Mouse (Mus musculus) c-Kit-positive CD71-positive TER-119-negative erythroid progenitor cells, embryonic 14.5 days (primary cell): ENCODE data around the gene Mthfd1.
A peak's percentile ranks its signal among the peaks of the same experiment; 100 is the strongest.

Source experiments
- DNase-seq: peaks from one replicate; pipeline ENCODE4 v3.0.0-alpha.2; 2013; ENCODE audit warnings: low read depth

Mthfd1 gene

DNA sequence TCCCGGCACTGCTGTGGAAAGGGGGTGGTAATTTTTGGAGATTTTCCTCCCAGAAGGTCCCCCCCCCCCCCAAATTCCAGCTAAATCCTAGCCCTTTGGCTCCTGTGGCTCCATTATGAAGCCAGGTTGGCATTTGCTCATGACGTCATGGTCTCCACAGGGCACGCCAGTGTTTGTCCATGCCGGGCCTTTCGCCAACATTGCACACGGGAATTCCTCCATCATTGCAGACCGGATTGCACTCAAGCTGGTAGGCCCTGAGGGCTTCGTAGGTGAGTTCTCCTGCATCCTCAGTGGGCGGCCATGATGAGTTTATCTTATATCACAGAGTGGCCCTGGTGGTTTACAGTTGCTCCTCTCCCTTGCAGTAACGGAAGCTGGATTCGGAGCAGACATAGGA, 48.4 kb downstream of the Mthfd1 start:
- no peak for DNase-seq

DNA sequence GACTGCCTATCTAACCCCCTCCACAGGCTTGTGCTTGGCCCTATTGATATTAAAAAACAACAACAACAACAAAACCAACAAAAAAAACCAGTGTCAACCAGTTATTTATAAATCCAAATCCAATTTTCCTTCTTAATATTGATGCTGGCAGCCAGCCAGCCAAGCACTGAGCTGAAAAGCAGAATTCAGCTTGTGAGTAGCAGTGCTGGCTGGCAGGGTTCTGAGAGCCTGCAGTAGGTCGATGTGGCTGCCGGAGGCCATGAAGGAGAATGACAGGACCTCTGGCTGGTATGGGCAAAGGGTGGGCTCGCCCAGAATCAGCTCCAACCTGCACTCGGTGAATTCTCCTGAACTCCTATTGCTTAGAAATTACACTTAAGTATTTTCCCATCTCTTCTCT, 49.1 kb downstream of the Mthfd1 start:
- no peak for DNase-seq

DNA sequence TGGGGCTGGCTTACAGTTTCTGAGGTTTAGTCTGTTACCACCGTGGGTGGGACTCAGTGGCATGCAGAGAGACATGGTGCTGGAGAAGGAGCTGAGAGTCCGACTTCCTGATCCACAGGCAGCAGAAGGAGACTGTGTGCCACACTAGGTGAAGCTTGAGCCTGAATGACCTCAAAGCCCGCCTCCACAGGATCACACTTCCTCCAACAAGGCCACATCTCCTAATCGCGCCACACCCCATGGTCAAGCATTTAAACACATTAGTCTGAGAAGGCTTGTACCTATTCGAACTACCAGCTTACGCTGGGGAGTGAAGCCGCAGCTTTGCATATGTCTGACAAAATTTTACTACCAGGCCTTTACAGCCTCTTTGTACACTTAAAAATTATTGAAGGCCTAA, 50.0 kb downstream of the Mthfd1 start:
- DNase-seq, result no peak

DNA sequence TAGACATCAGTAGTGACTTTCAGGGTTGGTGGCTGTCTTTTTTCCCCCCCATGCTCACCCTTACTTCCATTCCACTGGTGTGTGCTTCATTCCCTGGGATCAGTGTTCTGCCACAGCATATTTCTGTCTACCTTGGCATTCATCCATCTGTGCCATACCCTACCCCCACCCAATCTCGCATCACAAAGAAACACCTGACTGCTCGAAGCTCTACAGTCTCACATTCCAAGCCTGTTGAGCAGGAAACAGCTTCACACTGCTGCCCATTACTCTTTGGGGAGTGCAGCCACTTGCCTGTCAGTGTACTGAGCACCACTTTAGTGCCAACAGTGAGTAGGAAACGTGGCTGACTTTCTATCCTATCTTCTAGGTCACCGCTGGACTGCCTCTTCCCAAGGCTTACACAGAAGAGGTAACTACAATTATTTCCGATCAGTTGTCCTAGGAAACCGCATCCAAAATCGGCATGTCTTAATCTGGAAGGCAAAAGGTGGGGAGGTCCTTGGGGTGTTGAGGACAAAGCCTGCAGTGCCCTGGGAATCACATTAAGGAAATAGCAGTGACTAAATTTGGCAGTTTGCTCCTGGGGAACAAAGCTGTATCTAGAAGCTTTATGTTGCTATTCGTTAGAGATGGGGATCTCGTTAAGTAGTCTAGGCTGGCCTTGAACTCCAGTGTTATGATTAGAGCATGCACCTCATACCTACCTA, 51.9 kb downstream of the Mthfd1 start:
- DNase-seq, result no peak

DNA sequence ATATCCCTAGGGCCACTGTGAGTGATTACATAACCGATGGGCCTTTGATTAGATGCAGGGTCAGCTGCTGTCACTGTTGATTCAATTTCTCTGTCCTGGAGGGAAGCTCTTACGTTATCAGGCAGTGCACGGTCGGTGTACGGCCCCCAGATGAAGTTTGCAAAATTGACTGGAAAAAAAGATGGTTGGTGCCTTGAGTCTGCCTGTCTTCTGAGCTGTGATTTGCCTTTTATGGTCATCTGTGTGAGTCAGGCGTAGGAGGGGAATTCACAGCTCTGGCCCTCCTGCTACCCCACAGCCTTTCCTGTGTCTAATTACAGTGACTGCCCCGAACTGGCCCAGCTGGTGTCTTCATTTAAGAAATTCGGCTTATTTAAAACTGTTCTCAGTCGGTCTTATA, 52.9 kb downstream of the Mthfd1 start:
- no peak for DNase-seq

DNA sequence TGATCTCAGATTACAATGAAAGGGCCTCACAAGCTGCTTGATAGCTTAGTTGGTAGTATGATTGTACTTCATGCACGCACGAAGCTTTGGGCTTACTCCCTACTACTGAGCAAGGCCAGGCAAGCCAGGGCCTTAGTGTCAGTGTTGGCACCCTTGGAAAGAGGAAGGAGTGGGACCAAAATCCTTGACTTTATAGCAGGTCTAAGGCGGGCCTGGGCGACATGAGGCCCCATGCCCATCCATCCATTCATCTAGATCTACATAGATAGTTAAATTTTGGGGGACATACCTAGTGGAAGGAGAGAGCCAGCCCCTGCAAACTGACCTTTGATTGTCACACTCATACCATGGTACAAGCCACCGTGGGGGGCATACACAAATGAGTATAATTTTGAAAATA, 53.3 kb downstream of the Mthfd1 start:
- no peak for DNase-seq

DNA sequence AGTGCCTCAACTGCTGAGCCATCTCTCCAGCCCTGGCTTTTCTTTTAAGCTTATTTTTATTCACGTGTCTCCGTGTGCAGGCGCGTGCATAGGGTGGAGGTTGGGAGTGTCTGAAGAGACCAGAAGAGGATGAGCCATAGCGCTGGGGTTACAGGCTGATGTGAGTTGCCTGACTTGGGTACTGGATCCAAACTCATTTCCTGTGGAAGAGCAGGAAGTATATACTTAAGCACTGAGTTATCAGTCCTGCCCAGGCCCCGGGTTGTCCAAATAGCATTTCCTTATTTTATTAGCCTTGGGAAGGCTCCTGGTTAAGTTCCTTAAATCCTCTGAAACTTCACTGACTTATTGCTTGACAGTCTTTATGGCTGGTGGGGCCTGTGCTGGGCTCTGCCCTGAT, 54.9 kb downstream of the Mthfd1 start:
- DNase-seq, result no peak

DNA sequence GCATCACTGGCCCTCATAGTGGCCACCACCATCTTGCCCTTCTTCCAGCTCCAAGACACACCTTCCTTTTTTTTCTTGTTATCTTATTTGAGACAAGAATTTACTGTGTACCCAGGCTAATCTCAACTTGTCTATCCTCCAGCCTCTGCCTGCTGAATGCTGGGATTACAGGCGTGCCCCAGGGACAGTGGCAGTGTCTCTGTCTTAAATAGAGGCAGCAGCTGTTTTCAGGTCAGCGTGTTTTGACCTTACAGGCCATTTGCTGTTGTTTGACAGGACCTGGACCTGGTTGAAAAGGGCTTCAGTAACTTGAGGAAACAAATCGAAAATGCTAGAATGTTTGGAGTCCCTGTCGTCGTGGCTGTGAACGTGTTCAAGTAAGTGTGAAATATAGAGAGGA, 55.5 kb downstream of the Mthfd1 start:
- DNase-seq, result no peak

DNA sequence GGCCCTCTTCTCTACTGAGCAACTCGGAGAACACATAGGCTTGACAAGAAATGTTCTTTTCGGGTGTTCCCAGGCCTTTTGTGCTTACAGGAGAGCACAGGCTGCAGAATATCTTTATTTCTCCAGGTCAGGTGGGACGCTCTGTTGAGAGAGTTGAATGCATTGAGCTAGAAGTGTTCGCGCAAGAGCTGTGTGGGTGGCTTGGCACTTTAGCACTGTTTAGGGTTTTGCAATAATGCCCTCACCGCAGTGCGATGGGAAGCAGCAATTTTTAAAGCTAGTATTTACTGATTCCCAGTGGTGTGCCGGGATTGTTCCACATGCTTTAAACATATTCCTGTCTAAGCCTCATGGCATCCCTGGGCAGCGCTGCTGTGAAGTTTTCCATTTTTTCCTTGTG, 56.1 kb downstream of the Mthfd1 start:
- no peak for DNase-seq

DNA sequence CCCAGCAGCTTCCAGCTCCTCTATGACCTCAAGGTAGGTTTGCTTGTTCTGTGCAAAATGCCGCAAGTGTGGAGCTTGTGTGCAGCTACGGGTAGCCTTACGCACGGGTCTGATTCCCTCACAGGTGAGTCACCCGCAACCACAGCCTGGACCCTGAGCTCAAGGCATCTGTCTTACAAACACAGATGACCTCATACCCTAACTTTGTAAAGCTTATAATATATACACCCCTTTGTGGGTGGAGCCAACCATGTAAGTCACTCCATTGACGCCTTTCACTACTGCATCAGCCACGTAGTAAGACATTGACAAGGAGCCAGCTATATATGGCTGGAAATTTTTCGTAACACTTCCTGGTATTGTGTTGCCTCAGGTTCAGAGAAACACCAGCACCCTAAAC, 56.9 kb downstream of the Mthfd1 start:
- no peak for DNase-seq

DNA sequence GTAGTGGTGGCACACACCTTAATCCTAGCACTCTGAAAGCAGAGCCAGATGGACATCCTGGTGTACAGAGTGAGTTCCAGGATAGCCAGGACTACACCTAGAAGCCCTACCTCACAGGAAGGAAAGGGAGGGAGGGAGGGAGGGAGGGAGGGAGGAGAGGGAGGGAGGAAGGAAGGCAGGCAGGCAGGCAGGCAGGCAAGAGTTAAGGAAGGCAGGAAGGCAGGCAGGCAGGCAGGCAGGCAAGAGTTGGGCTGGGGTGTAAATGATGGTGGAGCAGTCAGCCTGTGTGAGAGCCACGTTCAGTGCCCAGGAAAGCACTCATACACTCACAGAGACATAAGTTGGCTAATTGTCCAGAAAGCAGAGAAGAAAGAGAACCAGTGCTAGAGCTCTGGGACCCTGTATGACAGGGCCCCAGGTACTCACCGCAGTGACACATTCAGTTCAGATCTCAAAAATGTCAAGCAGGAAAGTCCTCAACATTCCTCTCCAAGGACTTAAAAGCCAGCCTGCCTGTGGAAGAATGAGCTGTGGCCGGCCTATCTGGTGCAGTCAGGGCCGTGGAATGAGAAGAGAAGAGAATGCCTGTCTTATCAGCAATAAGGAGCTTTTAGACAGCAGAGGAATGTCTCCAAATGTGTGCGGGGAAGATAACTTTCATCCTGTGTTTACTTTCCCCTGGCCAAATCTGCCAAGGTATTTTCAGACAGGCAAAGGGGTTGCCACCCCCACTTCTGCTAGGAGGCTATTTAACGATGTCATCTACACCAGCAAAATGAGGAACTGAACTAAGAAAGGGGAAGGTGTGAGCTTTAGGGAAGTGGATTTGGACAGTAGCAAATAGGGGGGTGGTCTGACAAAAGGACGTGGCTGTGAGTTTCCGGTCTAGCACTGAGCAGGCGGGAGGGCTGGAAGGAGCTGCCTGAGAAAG, 63.4 kb downstream of the Mthfd1 start:
- peak; percentile 85 for DNase-seq

DNA sequence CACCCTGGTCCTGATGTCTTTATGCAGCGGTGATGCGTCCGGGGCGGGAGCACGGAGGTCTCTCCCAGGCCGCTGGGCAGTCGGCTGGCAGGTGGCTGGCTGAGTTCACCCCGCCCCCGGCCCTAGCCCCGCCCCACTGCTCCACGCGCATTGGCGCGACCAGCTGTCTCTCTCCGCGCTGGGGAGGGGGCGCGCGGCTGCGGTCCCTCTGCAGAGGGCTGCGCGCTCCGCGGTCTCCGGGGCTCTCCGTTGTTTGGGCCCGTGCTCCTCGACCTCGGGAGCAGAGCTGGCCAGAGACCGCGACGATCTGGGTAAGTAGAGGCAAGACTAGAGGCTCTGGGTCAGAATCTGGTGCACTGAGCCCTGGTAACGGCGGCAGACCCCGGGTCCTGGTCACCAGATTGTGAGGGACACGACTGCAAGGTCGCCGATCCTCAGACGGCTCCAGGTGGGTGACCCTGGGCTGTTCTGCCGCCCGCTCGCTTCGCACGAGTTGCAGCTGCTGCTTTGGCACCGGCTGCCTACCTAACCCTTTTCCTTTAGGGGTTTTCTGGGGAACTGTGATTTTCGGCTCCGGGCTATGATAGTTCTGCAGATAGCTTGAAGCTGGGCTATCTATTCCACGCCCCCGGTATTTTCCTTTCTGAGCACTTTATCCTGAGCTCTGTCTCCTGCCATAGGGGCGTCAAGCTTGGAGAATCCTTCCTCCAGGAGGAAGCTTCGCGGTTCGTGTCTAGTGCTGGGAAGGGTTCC, 69.8 kb downstream of the Mthfd1 start, which contains the start of gene Akap5:
Gene Akap5 (plus strand): TSS at position 213 of the 753 bp plus-strand sequence.
- no peak for DNase-seq

DNA sequence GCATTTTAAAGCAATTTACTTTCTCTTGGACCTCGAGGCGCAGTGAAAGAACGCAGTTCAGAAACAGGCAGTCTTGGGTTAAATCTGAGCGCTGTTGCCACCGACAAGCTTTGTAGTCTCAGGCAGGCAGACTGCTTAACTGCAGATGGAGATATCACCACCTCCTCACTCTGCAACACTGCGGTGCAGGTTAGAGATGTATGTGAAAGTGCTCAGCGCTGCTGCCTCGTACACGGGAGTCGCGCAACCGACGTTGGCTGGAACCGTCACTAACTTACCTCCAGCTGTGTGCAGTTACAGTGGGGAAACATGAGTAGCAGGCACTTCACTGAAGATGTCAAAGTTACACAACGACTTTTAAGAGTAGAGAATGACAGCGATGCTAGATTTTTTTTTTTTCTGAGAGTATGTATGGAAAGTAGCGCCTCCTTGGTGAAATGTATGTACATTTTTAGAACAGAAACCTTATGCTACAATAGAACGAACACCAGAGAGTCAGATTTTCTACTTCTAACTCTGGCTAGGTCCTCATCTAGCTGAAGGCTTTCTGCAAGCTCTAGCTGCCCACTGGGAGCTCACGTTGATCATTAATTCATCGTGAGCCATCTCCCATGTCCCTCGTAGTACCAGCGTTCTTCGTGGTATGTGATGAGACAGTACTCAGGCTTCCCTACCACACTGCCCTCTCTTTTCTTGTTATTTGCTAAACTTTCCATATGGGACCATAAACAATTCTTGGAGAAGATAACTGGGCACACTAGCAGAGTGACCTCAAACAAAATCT, 71.5 kb downstream of the Mthfd1 start:
- no peak for DNase-seq

DNA sequence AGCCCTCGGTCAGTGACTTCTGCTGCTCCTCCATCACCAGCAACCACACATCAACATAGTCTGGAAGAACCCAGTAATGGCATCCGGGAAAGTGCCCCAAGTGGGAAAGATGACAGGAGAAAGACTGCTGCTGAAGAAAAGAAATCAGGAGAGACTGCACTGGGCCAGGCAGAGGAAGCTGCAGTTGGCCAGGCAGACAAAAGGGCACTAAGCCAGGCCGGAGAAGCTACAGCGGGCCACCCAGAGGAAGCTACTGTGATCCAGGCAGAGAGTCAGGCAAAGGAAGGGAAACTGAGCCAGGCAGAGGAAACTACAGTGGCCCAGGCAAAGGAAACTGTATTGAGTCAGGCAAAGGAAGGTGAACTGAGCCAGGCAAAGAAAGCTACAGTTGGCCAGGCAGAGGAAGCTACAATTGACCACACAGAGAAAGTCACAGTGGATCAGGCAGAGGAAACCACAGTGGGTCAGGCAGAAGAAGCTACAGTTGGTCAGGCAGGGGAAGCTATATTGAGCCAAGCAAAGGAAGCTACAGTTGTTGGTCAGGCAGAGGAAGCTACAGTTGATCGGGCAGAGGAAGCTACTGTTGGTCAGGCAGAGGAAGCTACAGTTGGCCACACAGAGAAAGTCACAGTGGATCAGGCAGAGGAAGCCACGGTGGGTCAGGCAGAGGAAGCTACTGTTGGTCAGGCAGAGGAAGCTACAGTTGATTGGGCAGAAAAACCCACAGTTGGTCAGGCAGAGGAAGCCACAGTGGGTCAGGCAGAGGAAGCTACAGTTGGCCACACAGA, 73.7 kb downstream of the Mthfd1 start:
- no peak for DNase-seq

DNA sequence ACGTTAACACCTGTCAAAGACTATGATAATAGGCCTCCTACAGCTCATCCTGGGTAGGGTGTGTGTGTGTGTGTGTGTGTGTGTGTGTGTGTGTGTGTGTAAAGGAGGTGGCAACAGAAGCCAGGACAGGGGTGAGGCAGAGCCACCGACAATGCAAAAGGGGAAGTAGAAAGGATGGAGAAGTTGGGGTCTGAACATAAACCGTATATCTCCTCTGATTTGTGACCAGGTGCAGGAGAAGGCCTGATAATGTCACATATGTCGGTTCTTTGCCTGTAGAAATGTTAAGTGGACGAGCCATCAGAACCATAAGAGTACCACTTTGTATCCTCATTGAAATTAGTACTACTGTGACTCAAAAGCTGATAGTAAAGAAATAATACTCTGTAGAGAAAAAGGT, 78.6 kb downstream of the Mthfd1 start:
- no peak for DNase-seq

DNA sequence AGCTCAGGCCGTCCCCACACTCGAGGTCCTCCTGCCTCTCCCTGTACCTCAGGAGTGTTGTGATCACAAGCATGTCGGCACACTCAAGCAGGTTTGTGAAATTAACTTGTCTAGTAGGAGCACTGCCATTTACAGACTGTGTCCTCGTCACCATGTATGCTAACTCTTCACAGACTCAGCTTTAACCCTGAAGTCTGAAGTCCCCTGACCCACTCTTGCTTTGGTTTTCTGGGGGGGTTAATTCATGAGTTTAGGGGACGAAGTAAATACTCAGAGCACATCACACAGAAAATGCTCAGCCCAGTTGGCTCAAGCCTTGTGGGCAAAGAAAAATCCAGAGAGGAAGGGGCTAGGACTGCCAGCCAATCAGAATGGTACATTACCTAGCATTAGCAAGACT, 80.5 kb downstream of the Mthfd1 start:
- no peak for DNase-seq

DNA sequence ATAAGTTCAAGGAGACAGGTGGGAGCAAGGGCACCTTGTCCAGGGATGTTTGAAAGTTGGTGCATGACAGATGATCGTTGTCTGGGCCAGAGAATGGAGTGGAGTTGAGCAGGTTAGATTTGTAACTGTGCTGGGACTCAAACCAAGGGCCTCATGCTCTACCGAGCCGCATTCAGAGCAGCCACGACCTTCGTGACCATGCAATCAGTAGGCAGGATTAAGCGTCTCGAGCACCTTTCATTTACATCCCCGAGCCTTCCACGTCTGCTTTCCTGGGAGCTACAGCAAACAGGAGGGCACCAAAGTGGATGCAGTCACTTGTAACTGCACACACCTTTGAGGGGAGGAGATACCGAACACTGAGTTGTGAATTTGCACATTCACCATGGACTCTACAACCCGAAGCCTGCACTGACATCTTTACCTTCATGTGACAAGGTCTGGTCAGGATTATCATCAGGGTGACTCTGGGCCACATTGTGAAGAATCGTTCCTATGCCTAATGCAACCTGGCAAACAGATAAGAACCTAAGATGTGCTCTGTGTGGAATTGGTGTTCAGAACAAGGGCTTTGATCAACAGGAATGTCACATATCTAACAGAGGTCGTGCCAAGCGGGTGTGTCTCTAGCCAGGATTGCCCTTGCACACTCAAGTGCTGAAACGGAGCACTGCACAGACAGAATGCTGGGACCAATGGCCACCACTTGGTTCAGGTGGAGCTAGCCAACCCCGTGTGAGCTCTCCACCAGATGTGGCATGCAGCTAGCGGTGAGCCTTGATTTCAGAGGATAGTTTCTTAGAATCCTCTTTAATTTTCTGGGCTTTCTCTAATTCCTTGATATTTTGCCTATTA, 81.2 kb downstream of the Mthfd1 start:
- DNase-seq, result no peak

DNA sequence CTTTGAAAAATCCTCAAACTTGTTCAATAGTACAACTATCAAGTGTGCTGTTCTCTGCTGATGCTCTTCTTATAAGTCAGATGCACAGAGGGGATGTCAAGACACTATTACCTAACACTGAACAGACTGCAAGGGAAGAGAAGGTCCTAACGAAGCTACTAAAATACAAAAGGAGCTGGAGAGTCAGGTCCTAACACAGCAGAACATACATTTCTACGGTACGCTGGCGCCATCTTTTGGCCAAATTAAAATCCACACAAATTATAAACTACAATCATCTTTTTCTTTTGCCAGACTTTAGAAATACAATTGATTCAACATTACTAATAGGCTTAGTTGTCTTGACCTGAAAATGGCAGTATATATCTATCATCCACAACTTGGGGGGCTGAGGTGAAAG, 86.0 kb downstream of the Mthfd1 start:
- DNase-seq, result peak; percentile 72

DNA sequence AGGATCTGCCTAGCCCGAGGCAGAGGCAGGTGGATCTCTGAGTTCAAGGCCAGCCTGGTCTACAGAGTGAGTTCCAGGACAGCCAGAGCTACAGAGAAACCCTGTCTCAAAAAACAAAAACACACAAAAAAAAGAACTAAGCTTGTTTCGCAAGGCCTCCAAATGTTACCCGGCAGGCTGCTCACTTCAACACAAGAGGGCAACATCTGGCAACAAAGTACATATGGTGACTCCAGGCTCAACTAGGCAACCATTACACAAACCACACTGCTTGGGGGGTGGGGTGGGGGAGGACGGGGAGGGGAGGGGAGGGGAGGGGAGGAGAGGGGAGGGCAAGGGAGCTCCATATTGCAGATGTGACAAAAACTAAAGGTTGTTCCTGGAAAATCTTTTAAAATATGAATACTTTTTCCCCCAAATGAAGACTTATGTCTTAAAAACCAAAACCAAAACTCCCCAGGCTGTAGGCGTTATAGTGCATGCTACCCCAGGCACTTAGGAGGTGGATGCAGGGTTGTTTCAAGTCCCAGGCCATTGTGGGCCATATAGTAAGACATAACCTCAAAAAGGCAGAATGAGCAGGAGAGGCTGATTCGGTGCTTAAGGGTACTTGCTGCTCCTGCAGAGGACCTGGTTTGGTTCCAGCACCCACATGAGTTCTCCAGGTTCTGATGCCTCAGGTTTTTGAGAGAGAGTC, 90.8 kb downstream of the Mthfd1 start:
- no peak for DNase-seq
